13 mouse cellular contexts compared by ENCODE assay signal in genomic region chr5:114541656-114542445, GRCm38 (mm10). TPM values are rescaled to one million over a fixed set of nuclear protein-coding genes. Genes with fewer than 3 reads are reported as not detected.
DNase-seq lines count a peak whose midpoint lies in the region; ATAC-seq and TF ChIP-seq lines count a peak whose summit lies in the region.
"Had no signal": no experiment of that assay in that cellular context is flagged by ENCODE, and none has a peak within 500 bp of the region (broad histone marks: within the 10 kb centered on the region; RNA-seq: fewer than 3 reads in every experiment).

No protein-coding gene starts in this region.

- H3K36me3 ChIP-seq in forebrain, postnatal 0 days (ENCODE audit: insufficient read depth), result no peaks in the 10 kb centered on the region
- no peaks in the 10 kb centered on the region for H3K36me3 ChIP-seq in forebrain, embryonic 14.5 days (ENCODE audit: control insufficient read depth, insufficient read depth, low read length)
- no peaks in the 10 kb centered on the region for H3K36me3 ChIP-seq in midbrain, postnatal 0 days (ENCODE audit: insufficient read depth, low read length)
- no peaks in the 10 kb centered on the region for H3K36me3 ChIP-seq in midbrain, embryonic 11.5 days (ENCODE audit: control insufficient read depth, insufficient read depth, low read length)
- no peaks in the 10 kb centered on the region for H3K36me3 ChIP-seq in heart, embryonic 15.5 days
- H3K36me3 ChIP-seq: embryonic facial prominence, embryonic 12.5 days; liver, embryonic 15.5 days had no signal

- H3K4me1 ChIP-seq in forebrain, postnatal 0 days (ENCODE audit: insufficient read depth), result peaks cover 3% of the 10 kb centered on the region
- H3K4me1 ChIP-seq in forebrain, embryonic 14.5 days (ENCODE audit: control insufficient read depth, insufficient read depth, low read length), result peaks cover 17% of the 10 kb centered on the region
- H3K4me1 ChIP-seq in midbrain, postnatal 0 days (ENCODE audit: insufficient read depth, low read length), result 0 out of 2 replicates have a peak, but pooled peaks cover 4% of the 10 kb centered on the region
- H3K4me1 ChIP-seq in midbrain, embryonic 11.5 days (ENCODE audit: control insufficient read depth, insufficient read depth, low read length), result peaks cover 13% of the 10 kb centered on the region
- peaks cover 19% of the 10 kb centered on the region for H3K4me1 ChIP-seq in heart, embryonic 15.5 days (replicated peaks)
- H3K4me1 ChIP-seq in cerebellum, adult 2 months (ENCODE audit: control insufficient read depth, insufficient read depth, low read length), result no peaks in the 10 kb centered on the region
- H3K4me1 ChIP-seq: liver, embryonic 15.5 days had no signal

- H3K9ac ChIP-seq in forebrain, postnatal 0 days, result no peak overlapping the region
- no peak overlapping the region for H3K9ac ChIP-seq in forebrain, embryonic 14.5 days (ENCODE audit: low read length)
- H3K9ac ChIP-seq in midbrain, postnatal 0 days (replicated peaks; ENCODE audit: low read length, poor library complexity, severe bottlenecking), result no peak overlapping the region
- H3K9ac ChIP-seq in midbrain, embryonic 11.5 days (ENCODE audit: low read length), result no peak overlapping the region
- H3K9ac ChIP-seq in heart, embryonic 15.5 days, result no peak overlapping the region
- H3K9ac ChIP-seq: embryonic facial prominence, embryonic 12.5 days; liver, embryonic 15.5 days had no signal

- no peak overlapping the region for H3K27ac ChIP-seq in forebrain, postnatal 0 days (ENCODE audit: low read depth, low read length)
- H3K27ac ChIP-seq in forebrain, embryonic 14.5 days (ENCODE audit: low read depth, low read length), result no peak overlapping the region
- no peak overlapping the region for H3K27ac ChIP-seq in midbrain, postnatal 0 days (ENCODE audit: low read depth, low read length)
- no peak overlapping the region for H3K27ac ChIP-seq in midbrain, embryonic 11.5 days (ENCODE audit: low read depth, low read length)
- H3K27ac ChIP-seq in heart, embryonic 15.5 days, result no peak overlapping the region
- H3K27ac ChIP-seq in cerebellum, adult 2 months (ENCODE audit: insufficient read depth, low read length), result no peak overlapping the region
- H3K27ac ChIP-seq: embryonic facial prominence, embryonic 12.5 days; liver, embryonic 15.5 days had no signal

- H3K27me3 ChIP-seq in forebrain, postnatal 0 days (ENCODE audit: insufficient read depth, low read length), result peaks cover 9% of the 10 kb centered on the region; the same call in 1 of the 2 replicates
- no peaks in the 10 kb centered on the region for H3K27me3 ChIP-seq in forebrain, embryonic 14.5 days (replicated peaks; ENCODE audit: control insufficient read depth, insufficient read depth, low read length)
- H3K27me3 ChIP-seq in midbrain, postnatal 0 days (ENCODE audit: insufficient read depth, low read length), result no peaks in the 10 kb centered on the region
- peaks cover 4% of the 10 kb centered on the region; the same call in 1 of the 2 replicates for H3K27me3 ChIP-seq in midbrain, embryonic 11.5 days (ENCODE audit: control insufficient read depth, insufficient read depth, low read length)
- peaks cover 19% of the 10 kb centered on the region for H3K27me3 ChIP-seq in heart, embryonic 15.5 days
- H3K27me3 ChIP-seq in cerebellum, adult 2 months (ENCODE audit: control insufficient read depth, insufficient read depth, low read length), result no peaks in the 10 kb centered on the region

- DNase-seq in forebrain, postnatal 0 days, result peak; percentile 31
- DNase-seq in forebrain, embryonic 14.5 days (ENCODE audit: low spot score), result no peak
- peak; percentile 46 for DNase-seq in midbrain, postnatal 0 days (ENCODE audit: low spot score)
- DNase-seq in midbrain, embryonic 11.5 days (ENCODE audit: low spot score, missing footprints), result no peak
- peak; percentile 51 for DNase-seq in retina, postnatal 1 day
- no peak for DNase-seq in cerebellum, adult 2 months
- DNase-seq in cerebellum, postnatal 4 days (ENCODE audit: low spot score in 2 of 2), result no peak
- DNase-seq: adrenal gland, adult 8-10 months; kidney, postnatal 14 days had no signal

- H3K4me3 ChIP-seq in forebrain, postnatal 0 days (ENCODE audit: low read depth, low read length), result no peak overlapping the region
- no peak overlapping the region for H3K4me3 ChIP-seq in forebrain, embryonic 14.5 days (ENCODE audit: low read depth, low read length)
- no peak overlapping the region for H3K4me3 ChIP-seq in midbrain, postnatal 0 days (ENCODE audit: low read depth, low read length)
- no peak overlapping the region for H3K4me3 ChIP-seq in midbrain, embryonic 11.5 days (ENCODE audit: low read depth, low read length)
- no peak overlapping the region for H3K4me3 ChIP-seq in heart, embryonic 15.5 days
- H3K4me3 ChIP-seq in cerebellum, adult 2 months (replicated peaks; ENCODE audit: insufficient read depth, low read depth, low read length), result no peak overlapping the region
- H3K4me3 ChIP-seq: embryonic facial prominence, embryonic 12.5 days; liver, embryonic 15.5 days had no signal

- H3K4me2 ChIP-seq in forebrain, postnatal 0 days (ENCODE audit: low read depth), result no peak overlapping the region
- H3K4me2 ChIP-seq in forebrain, embryonic 14.5 days (ENCODE audit: low read length), result no peak overlapping the region
- H3K4me2 ChIP-seq in midbrain, postnatal 0 days (ENCODE audit: low read depth, low read length, poor library complexity, severe bottlenecking), result no peak overlapping the region
- no peak overlapping the region for H3K4me2 ChIP-seq in midbrain, embryonic 11.5 days
- H3K4me2 ChIP-seq in heart, embryonic 15.5 days, result no peak overlapping the region; the same call in 1 of the 2 replicates
- H3K4me2 ChIP-seq: embryonic facial prominence, embryonic 12.5 days; liver, embryonic 15.5 days had no signal

- 40% methylated on average over 15 of the region's 15 CpGs for WGBS in forebrain, postnatal 0 days
- 47% methylated on average over 15 of the region's 15 CpGs for WGBS in forebrain, embryonic 14.5 days
- WGBS in midbrain, postnatal 0 days, result 34% methylated on average over 15 of the region's 15 CpGs
- 32% methylated on average over 15 of the region's 15 CpGs for WGBS in midbrain, embryonic 11.5 days
- WGBS in heart, embryonic 15.5 days, result 37% methylated on average over 15 of the region's 15 CpGs
- 55% methylated on average over 15 of the region's 15 CpGs for WGBS in cerebellum, adult 2 months

- no peaks in the 10 kb centered on the region for H3K9me3 ChIP-seq in forebrain, postnatal 0 days (ENCODE audit: low read length)
- 0 out of 2 replicates have a peak, but pooled peaks cover 2% of the 10 kb centered on the region for H3K9me3 ChIP-seq in forebrain, embryonic 14.5 days (replicated peaks; ENCODE audit: control insufficient read depth, low read length)
- H3K9me3 ChIP-seq in midbrain, postnatal 0 days (ENCODE audit: low read length), result no peaks in the 10 kb centered on the region
- peaks cover 2% of the 10 kb centered on the region; the same call in 1 of the 2 replicates for H3K9me3 ChIP-seq in midbrain, embryonic 11.5 days (ENCODE audit: control insufficient read depth, low read length)
- no peaks in the 10 kb centered on the region for H3K9me3 ChIP-seq in heart, embryonic 15.5 days (replicated peaks)
- H3K9me3 ChIP-seq: embryonic facial prominence, embryonic 12.5 days; liver, embryonic 15.5 days had no signal

- no peak for TF ChIP-seq CTCF in forebrain, postnatal 0 days (IDR thresholded peaks at IDR 0.05; ENCODE audit: low read depth)
- no peak for TF ChIP-seq CTCF in midbrain, postnatal 0 days (IDR thresholded peaks at IDR 0.05)
- no peak for TF ChIP-seq CTCF in cerebellum, adult 2 months (IDR thresholded peaks at IDR 0.05; ENCODE audit: borderline replicate concordance, insufficient read depth, low read depth, low read length)

- ATAC-seq in forebrain, postnatal 0 days, result peak; percentile 58
- ATAC-seq in forebrain, embryonic 14.5 days, result no peak
- no peak for ATAC-seq in midbrain, postnatal 0 days (ENCODE audit: low FRiP score)
- ATAC-seq in midbrain, embryonic 11.5 days (ENCODE audit: low FRiP score), result no peak
- ATAC-seq in heart, embryonic 15.5 days (replicated peaks; ENCODE audit: insufficient number of reproducible peaks, insufficient read depth, low FRiP score, low read depth), result peak; percentile 69
- ATAC-seq: forebrain, embryonic 16.5 days had no signal

- no peak for TF ChIP-seq POLR2A in cerebellum, adult 2 months (IDR thresholded peaks at IDR 0.05; ENCODE audit: borderline replicate concordance, insufficient read depth, low read length)

RNA-seq across cellular contexts. Expression of gene Fam222a, which starts 26.0 kb away (rescaled TPM):
- total RNA-seq in forebrain, postnatal 0 days (2014; rRNA removed), result 6.2 and 8.2 TPM in 2 replicates
- polyA plus RNA-seq in forebrain, postnatal 0 days (2015; fragmentation: Nextera tagmentation; extraction: Ambion mirVana), result 2.9 and 3.4 TPM in 2 replicates
- 4.5 and 5.0 TPM in 2 replicates for polyA plus RNA-seq in forebrain, embryonic 14.5 days (2014; fragmentation: Nextera tagmentation; extraction: Ambion mirVana)
- total RNA-seq in midbrain, postnatal 0 days (2014; rRNA removed), result 5.6 and 10.4 TPM in 2 replicates
- polyA plus RNA-seq in midbrain, postnatal 0 days (2015; fragmentation: Nextera tagmentation; extraction: Ambion mirVana), result 3.5 and 4.2 TPM in 2 replicates
- polyA plus RNA-seq in midbrain, embryonic 11.5 days (2014; fragmentation: Nextera tagmentation; extraction: Ambion mirVana), result 5.8 and 6.7 TPM in 2 replicates
- polyA plus RNA-seq in heart, embryonic 15.5 days (2015; fragmentation: Nextera tagmentation; extraction: Ambion mirVana), result 0.74 and 1.6 TPM in 2 replicates
- 18.7 and 20.5 TPM in 2 replicates for polyA plus RNA-seq in cerebellum, adult 2 months (2012; rRNA removed)

Comparison
In these comparisons a context has a peak if more than half of its experiments do, and no peak if none do; other contexts are left out.
1. ATAC-seq: peak in forebrain, postnatal 0 days (single experiment) and heart, embryonic 15.5 days (single experiment); none in forebrain, embryonic 14.5 days (single experiment), midbrain, postnatal 0 days (single experiment) and midbrain, embryonic 11.5 days (single experiment).
2. DNase-seq: peak in forebrain, postnatal 0 days (single experiment), midbrain, postnatal 0 days (single experiment) and retina, postnatal 1 day (single experiment); none in forebrain, embryonic 14.5 days (single experiment), midbrain, embryonic 11.5 days (single experiment), cerebellum, adult 2 months (0 of 2) and cerebellum, postnatal 4 days (0 of 2).